Mouse (Mus musculus): ENCODE measurements around the gene Lingo4.

- no peak for TF ChIP-seq CTCF (IDR thresholded peaks at IDR 0.05; ENCODE audit: extremely low read depth, insufficient read depth, insufficient read length, insufficient replicate concordance)
- TF ChIP-seq POLR2A (IDR thresholded peaks at IDR 0.05; ENCODE audit: low read depth, low read length), result no peak
Observed at GRCm38 (mm10) chr3:94387391-94387790, 10.9 kb upstream of the Lingo4 start.
